Mouse (Mus musculus): ENCODE results near the gene Slc35e2. TPM values are rescaled to one million over a fixed set of nuclear protein-coding genes. Genes with fewer than 3 reads are reported as not detected.

Slc35e2 gene
- total RNA-seq (2021): 1 to 10 TPM; 3.3 to 5.7 TPM
- long read RNA-seq, experiment 1, partial matches to known transcripts: 0 of 1 reads
- long read RNA-seq, experiment 1, other reads (novel, unspliced or antisense): 0 of 1 reads
- long read RNA-seq, experiment 2, partial matches to known transcripts: 0 of 3 reads
- long read RNA-seq, experiment 2, other reads (novel, unspliced or antisense): 3 of 3 reads

DNA sequence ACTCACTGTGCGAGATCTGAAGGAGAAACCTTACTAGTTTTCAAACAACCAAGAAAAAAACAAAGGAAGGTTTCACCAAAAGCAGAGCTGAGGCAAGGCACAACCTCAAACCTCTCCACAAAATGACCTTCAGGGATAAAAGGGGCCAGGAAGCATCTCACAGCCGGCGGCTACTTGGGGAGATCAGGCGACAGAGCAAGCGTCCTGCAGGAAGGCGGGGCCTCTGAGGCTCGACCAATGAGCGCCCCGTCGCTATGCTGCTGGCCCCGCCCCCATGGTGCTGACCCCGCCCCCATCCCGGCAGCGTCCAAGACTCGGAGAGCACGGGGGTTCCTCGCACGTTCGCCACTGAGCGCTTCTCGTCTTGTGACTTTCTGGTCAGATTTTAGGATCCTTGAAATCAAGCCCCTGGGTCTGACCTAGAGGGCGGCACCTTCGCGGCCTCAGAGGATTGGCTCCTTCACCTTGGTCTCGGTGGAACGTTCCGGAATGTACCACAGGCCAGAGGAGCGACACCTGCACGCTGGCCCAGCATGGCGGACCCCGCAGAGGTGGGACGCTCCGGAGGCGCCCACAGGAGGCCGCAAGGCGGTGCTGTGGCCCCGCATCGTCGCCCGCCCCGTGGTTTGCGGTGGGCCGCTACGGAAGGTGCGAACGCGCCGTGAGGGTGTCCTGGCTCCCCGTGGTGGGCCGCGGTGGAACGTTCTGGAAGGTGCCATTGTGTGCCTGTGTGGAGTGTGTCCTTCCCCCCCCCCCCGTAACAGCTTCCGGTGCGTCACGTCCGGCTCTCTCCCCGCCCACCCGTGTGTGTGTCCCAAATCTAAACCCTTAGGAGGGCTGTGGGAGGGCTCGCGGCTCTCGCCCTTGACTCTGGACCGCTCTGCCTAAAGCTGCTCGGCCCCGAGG, at the start of gene Slc35e2:
TSS of gene Slc35e2 (plus strand) at position 326 of the 906 bp plus-strand sequence.
- peak; percentile 95 for DNase-seq
- Histone ChIP-seq H3K4me3 (peak within 1 kb of the TSS; percentile 90), H3K27ac (peak within 1 kb of the TSS; percentile 97)
- intact Hi-C loops (cut with DNase I): no loop called here
- peak; percentile 23; the same call in 1 of the 2 replicates for TF ChIP-seq CTCF (IDR thresholded peaks at IDR 0.05)

DNA sequence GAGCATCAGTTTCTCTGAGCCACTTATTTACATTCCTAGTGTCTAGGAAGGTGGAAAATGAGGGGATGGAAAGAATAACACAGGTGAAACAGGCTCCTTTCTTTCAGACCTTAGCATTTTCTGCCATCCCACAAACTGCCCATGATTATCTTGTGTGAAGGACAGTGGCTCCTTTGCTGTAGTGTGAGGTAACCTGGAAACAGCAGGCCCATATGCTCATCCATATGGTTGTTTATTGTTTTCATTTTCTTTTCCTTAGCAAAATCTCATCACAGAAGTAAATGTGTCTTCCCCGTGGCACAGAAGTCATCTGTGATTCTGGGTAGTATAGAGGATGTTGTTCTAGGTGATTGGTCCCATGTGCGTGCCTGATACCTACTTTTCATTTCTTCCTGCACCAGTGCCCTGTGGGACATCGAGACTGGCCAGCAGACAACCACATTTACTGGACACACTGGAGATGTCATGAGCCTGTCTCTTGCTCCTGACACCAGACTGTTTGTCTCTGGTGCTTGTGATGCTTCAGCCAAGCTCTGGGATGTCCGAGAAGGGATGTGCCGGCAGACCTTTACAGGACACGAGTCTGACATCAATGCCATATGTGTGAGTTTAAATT, 48.2 kb upstream of the Slc35e2 start:
- peak overlapping the region; percentile 46; the same call in 1 of the 2 replicates for H3K27ac ChIP-seq
- DNase-seq: no peak
- no peak overlapping the region for H3K4me3 ChIP-seq
- TF ChIP-seq CTCF (IDR thresholded peaks at IDR 0.05): no peak
- intact Hi-C loops (cut with DNase I): no loop called here

GRCm38 (mm10) chr4:155554880-155555279, 46.3 kb upstream of the Slc35e2 start:
- H3K27ac ChIP-seq: no peak overlapping the region
- no peak overlapping the region for H3K4me3 ChIP-seq
- no peak for TF ChIP-seq CTCF (IDR thresholded peaks at IDR 0.05)
- DNase-seq: no peak
- intact Hi-C loops (cut with DNase I): no loop called here

DNA sequence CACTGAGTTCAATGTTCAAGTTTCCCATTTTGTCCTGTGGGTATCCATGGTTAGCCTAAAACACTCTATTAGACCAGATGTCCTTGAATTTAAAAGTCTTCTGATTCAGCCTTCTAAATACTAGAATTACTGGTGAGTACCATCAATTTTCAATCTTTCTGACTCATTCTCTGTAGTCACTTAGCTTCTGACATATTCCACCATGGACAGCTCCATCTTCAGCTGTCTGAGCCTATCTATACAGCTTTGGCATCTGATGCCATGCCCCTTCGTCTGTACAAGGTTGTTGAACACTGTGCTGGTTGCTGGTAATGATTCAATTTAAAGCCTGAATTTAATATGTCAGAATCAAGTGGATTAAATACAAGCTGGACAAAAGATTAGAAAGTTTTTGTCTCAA, 45.8 kb upstream of the Slc35e2 start:
- Histone ChIP-seq H3K4me3 (no peak overlapping the region), H3K27ac (no peak overlapping the region)
- intact Hi-C loops (cut with DNase I): no loop called here
- DNase-seq: no peak
- no peak for TF ChIP-seq CTCF (IDR thresholded peaks at IDR 0.05)

DNA sequence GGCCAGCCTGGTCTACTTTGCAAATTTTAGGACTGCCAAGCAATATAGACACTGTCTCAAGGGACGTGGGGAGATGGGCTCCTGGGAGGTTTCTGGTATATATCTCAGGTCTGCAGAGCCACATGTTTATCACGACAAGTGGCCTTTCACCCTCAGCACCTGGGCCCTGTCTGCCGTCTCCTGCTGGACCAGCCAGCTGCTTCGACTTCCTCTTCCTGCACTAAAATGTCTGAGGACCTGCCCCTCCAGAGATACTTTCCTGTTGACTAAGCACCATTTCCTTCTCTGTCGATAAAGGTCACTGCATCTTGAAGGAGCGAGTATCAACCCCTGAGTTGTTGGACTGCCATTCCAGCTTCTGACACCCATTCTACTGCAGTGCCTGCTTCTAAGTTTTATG, 41.8 kb upstream of the Slc35e2 start:
- DNase-seq: no peak
- TF ChIP-seq CTCF (IDR thresholded peaks at IDR 0.05): no peak
- Histone ChIP-seq H3K27ac (peak overlapping the region; percentile 48), H3K4me3 (no peak overlapping the region)
- intact Hi-C loops (cut with DNase I): no loop called here

DNA sequence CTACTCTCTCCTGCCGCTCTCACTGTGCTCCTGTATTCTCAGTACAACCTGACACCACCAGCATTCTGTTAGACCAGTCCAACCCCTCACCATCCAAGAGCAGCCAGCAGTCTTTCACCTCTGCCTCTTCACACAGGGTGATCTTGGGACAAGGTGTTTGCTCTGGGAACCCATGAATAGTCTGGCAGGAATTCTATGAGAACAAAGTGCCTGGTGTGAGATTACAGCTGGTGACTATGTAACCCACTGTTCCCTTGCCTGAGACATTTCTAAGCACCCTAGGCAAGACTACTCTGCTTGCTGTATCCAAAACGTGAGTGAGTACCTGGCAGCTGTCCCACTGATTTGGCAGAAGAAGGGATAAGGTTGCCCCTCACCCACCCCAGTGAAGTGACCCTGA, 40.3 kb upstream of the Slc35e2 start:
- no peak for TF ChIP-seq CTCF (IDR thresholded peaks at IDR 0.05)
- H3K4me3 ChIP-seq: no peak overlapping the region
- peak overlapping the region; percentile 96; the same call in 1 of the 2 replicates for H3K27ac ChIP-seq
- DNase-seq: no peak
- intact Hi-C loops (cut with DNase I): loop anchor here (2.0 kb wide), 1 partner anchor 68 kb away; no protein-coding TSS in a partner anchor

DNA sequence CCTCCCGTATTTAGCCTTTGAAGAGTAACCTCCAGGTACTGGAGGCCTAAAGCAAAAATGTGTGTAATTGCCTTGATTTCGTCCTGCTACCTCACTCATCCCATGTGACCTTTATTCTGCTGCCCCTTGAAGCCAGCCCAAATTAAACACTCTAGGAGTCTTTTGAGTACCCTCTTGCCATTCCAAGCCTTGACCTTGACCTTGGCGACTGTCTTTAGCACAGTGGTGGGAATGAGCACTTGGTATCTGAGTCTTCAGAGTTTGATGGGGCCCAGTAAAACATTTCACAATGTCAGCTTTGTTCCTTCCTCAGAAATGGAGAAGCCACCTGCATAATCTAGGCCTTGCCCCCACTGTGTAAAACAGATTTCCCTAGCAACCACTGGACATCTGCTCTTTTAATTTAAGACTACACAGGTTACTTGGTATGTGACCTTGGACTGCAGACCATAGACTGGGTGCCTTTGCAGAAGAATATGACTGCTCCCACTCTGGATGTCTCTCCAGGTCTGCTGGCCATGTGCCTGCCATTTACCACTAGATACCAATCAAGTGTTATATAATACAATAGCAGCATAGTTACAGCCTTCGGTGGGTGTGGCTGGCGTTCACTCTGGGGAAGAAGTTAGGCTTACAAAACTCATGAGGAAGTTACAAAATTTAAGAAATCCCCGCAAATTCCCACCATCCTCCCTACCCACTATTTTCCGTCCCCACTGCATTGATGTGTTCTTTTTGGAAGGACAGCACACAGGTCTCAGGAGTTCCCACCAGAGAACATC, 39.4 kb upstream of the Slc35e2 start, which contains the start of gene Nadk:
TSS of gene Nadk (plus strand) at position 718 of the 782 bp plus-strand sequence.
- TF ChIP-seq CTCF (IDR thresholded peaks at IDR 0.05): no peak
- Histone ChIP-seq H3K27ac (peak within 1 kb of the TSS; percentile 96), H3K4me3 (peak within 1 kb of the TSS; percentile 76)
- intact Hi-C loops (cut with DNase I): loop anchor here (2.0 kb wide), 1 partner anchor 69 kb away; no protein-coding TSS in a partner anchor
- DNase-seq: peak; percentile 45

- TF ChIP-seq CTCF (IDR thresholded peaks at IDR 0.05): no peak
- peak; percentile 75 for DNase-seq
- intact Hi-C loops (cut with DNase I): no loop called here
- peak overlapping the region; percentile 96 for H3K27ac ChIP-seq
- peak overlapping the region; percentile 76 for H3K4me3 ChIP-seq
These were observed 38.4 kb upstream of the Slc35e2 start for GRCm38 (mm10) chr4:155562725-155563399.

- intact Hi-C loops (cut with DNase I): no loop called here
- peak; percentile 46; the same call in 1 of the 2 replicates for TF ChIP-seq CTCF (IDR thresholded peaks at IDR 0.05)
These were observed 37.6 kb upstream of the Slc35e2 start for GRCm38 (mm10) chr4:155563400-155564231.

GRCm38 (mm10) chr4:155564315-155565069, 36.7 kb upstream of the Slc35e2 start:
- intact Hi-C loops (cut with DNase I): loop anchor here (5.0 kb wide), 1 partner anchor 192 kb away; no protein-coding TSS in a partner anchor
- peak; percentile 81 for DNase-seq
- TF ChIP-seq CTCF (IDR thresholded peaks at IDR 0.05): no peak
- peak overlapping the region; percentile 76 for H3K4me3 ChIP-seq
- H3K27ac ChIP-seq: peak overlapping the region; percentile 96

More at GRCm38 (mm10) chr4:155563400-155564231, 37.6 kb upstream of the Slc35e2 start:
- peak; percentile 96 for DNase-seq
- Histone ChIP-seq H3K4me3 (peak overlapping the region; percentile 76), H3K27ac (peak overlapping the region; percentile 96)
